Mouse (Mus musculus) thymus, adult 2 months (tissue): ENCODE measurements around the gene Acot5. TPM values are rescaled to one million over a fixed set of nuclear protein-coding genes. Genes with fewer than 3 reads are reported as not detected.
A peak's percentile ranks its signal among the peaks of the same experiment; 100 is the strongest.
"Not testable (repeated sequence)": the region's sequence is repeated elsewhere in the genome, so short reads cannot be mapped to it uniquely, and the experiment has no call there.

Source experiments
- DNase-seq: peaks from one replicate; pipeline ENCODE4 v3.0.0; 2021
- H3K27ac ChIP-seq: fragments of 200-500 bp; 2 replicates; pipeline ENCODE4 v1.5.1; 2012; ENCODE audit warnings: low read length, control low read depth; ENCODE audit not compliant: control insufficient read depth, insufficient read depth
- H3K27me3 ChIP-seq: fragments of 200-500 bp; 2 replicates; pipeline ENCODE4 v1.6.1; 2012; ENCODE audit warnings: mild to moderate bottlenecking, low read length, moderate library complexity, mixed read lengths; ENCODE audit not compliant: control insufficient read depth, insufficient read depth
- H3K36me3 ChIP-seq: fragments of 200-500 bp; 2 replicates; pipeline ENCODE4 v1.6.1; 2012; ENCODE audit warnings: mild to moderate bottlenecking, low read length, moderate library complexity; ENCODE audit not compliant: control insufficient read depth, insufficient read depth
- H3K4me1 ChIP-seq: fragments of 200-500 bp; replicated peaks from 2 replicates; pipeline ENCODE4 v1.6.1; 2012; ENCODE audit warnings: low read length; ENCODE audit not compliant: control insufficient read depth, insufficient read depth
- H3K4me3 ChIP-seq: fragments of 200-500 bp; 2 replicates; pipeline ENCODE4 v1.5.1; 2012; ENCODE audit warnings: mild to moderate bottlenecking, low read length, control low read depth, moderate library complexity; ENCODE audit not compliant: control insufficient read depth, insufficient read depth
- CTCF ChIP-seq: fragments of 200-500 bp; IDR thresholded peaks from 2 replicates; pipeline ENCODE4 v1.5.1; 2012; ENCODE audit warnings: mild to moderate bottlenecking, control low read depth, low read length, moderate library complexity, borderline replicate concordance; ENCODE audit not compliant: control insufficient read depth, poor library complexity, insufficient read depth; ENCODE audit errors: extremely low read depth
- POLR2A ChIP-seq: fragments of 200-500 bp; IDR thresholded peaks from 2 replicates; pipeline ENCODE4 v1.6.1; 2012; ENCODE audit warnings: mild to moderate bottlenecking, low read length, control low read depth, moderate library complexity; ENCODE audit not compliant: control insufficient read depth, poor library complexity, insufficient read depth; ENCODE audit errors: extremely low read depth
- WGBS: fragments of 180-500 bp; shearing (Covaris S2); methylation state at CpG from one replicate; pipeline ENCODE4 v1.1.7; 2018; 5-methylcytosine and 5-hydroxymethylcytosine counted together
- polyA plus RNA-seq: library from polyadenylated mRNA; depleted of rRNA; stranded (reverse); fragments of >200 nt; gene quantifications from 2 replicates; pipeline ENCODE4 v1.2.3, GENCODE M21; 2012; rRNA removed

Gene Acot5
- polyA plus RNA-seq: 1.1 and 1.6 TPM in 2 replicates

- WGBS: 75% methylated on average over 9 of the region's 9 CpGs
- no peak within 1 kb of the TSS for H3K27ac ChIP-seq
- DNase-seq: no peak
- peaks cover 17% of the 10 kb centered on the region for H3K4me1 ChIP-seq
- peak within 1 kb of the TSS; percentile 25; the same call in 1 of the 2 replicates for H3K4me3 ChIP-seq
- H3K27me3 ChIP-seq: no peaks in the 10 kb centered on the region; the same call in 1 of the 2 replicates
- TF ChIP-seq CTCF (no peak), POLR2A (no peak)
- no peaks in the 10 kb centered on the region for H3K36me3 ChIP-seq
Measured at GRCm38 (mm10) chr12:84068986-84069385, at the start of gene Acot5. Gene Acot5, plus strand, starts transcription at chr12:84069325.

- DNase-seq: not testable (repeated sequence)
Measured at GRCm38 (mm10) chr12:84020528-84020927, 48.6 kb upstream of the Acot5 start.

GRCm38 (mm10) chr12:84022266-84022665 is 46.9 kb upstream of the Acot5 start:
- not testable (repeated sequence) for H3K27ac ChIP-seq, DNase-seq, H3K27me3 ChIP-seq, H3K36me3 ChIP-seq, H3K4me1 ChIP-seq, H3K4me3 ChIP-seq
- WGBS: 95% methylated on average over 4 of the region's 4 CpGs

More at GRCm38 (mm10) chr12:84020528-84020927, 48.6 kb upstream of the Acot5 start:
- 7% methylated on average over 7 of the region's 7 CpGs for WGBS
- not testable (repeated sequence) for H3K27me3 ChIP-seq, H3K36me3 ChIP-seq, H3K4me1 ChIP-seq, H3K4me3 ChIP-seq, H3K27ac ChIP-seq

GRCm38 (mm10) chr12:84023052-84023745 is 45.9 kb upstream of the Acot5 start:
- TF ChIP-seq CTCF: no peak
- TF ChIP-seq POLR2A: no peak
- Histone ChIP-seq H3K4me1 (no peaks in the 10 kb centered on the region; the same call in 1 of the 2 replicates), H3K4me3 (no peak overlapping the region), H3K36me3 (no peaks in the 10 kb centered on the region), H3K27ac (no peak overlapping the region), H3K27me3 (no peaks in the 10 kb centered on the region)
- 96% methylated on average over 9 of the region's 9 CpGs for WGBS
- DNase-seq: no peak

- Histone ChIP-seq H3K27ac (no peak overlapping the region), H3K4me1 (no peaks in the 10 kb centered on the region), H3K27me3 (no peaks in the 10 kb centered on the region), H3K4me3 (no peak overlapping the region), H3K36me3 (no peaks in the 10 kb centered on the region)
- no peak for TF ChIP-seq CTCF
- TF ChIP-seq POLR2A: no peak
- DNase-seq: no peak
- 87% methylated on average over 7 of the region's 7 CpGs for WGBS
Measured at GRCm38 (mm10) chr12:84025888-84026287, 43.2 kb upstream of the Acot5 start.

- 95% methylated on average over 3 of the region's 3 CpGs for WGBS
- H3K27me3 ChIP-seq, H3K27ac ChIP-seq, H3K4me3 ChIP-seq, DNase-seq, H3K4me1 ChIP-seq, H3K36me3 ChIP-seq: not testable (repeated sequence)
Measured at GRCm38 (mm10) chr12:84028328-84028727, 40.8 kb upstream of the Acot5 start.

GRCm38 (mm10) chr12:84029043-84029442 is 40.1 kb upstream of the Acot5 start:
- 98% methylated on average over 1 of the region's 1 CpGs for WGBS
- H3K27ac ChIP-seq, H3K27me3 ChIP-seq, DNase-seq, H3K36me3 ChIP-seq, H3K4me1 ChIP-seq, H3K4me3 ChIP-seq: not testable (repeated sequence)
